Mouse (Mus musculus) adrenal gland, postnatal 14 days (tissue): ENCODE data around the gene Scpep1. TPM values are rescaled to one million over a fixed set of nuclear protein-coding genes. Genes with fewer than 3 reads are reported as not detected.
"Not testable (repeated sequence)": the region's sequence is repeated elsewhere in the genome, so short reads cannot be mapped to it uniquely, and the experiment has no call there.

ENCODE experiments used
- DNase-seq: peaks from one replicate; pipeline ENCODE4 v3.0.0; 2021; ENCODE audit warnings: mixed read lengths
- total RNA-seq: library from RNA; stranded (reverse); gene quantifications from 2 replicates; pipeline ENCODE4 v1.2.3, GENCODE M21; 2021

Gene Scpep1
- total RNA-seq, 1 experiment from 2014 or later = 141 TPM

DNA sequence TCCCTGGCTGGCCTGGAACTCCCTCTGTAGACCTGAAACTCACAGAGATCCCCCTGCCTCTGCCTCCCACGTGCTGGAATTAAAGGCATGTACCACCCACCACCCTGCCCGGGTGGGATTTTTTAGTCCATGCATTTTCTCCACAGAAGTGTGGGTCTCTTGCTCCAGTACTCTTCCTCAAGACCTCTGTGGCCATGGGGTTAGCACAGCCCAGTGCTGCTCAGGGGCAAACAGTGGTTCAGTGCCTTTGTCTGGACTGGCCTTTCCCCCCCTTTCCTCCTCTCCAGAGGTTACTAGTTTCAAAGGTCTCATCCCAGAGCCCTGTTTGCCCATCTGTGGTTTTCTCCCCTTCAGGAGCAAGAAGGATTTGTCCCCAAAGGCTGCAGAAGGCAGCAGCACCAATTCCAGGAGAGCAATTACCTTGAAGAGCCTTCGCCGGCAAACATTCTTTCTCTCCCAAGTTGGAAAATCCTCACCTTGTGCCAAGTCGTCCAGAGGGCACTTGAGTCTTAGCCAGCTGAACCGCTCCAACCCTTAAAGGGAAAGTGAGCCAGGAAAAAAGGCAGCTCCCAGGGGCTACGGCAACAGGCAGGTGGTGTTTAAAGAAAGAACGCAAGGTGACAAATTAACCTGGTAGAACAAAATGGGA lies 45.8 kb downstream of the Scpep1 start:
- peak; percentile 84 for DNase-seq

DNA sequence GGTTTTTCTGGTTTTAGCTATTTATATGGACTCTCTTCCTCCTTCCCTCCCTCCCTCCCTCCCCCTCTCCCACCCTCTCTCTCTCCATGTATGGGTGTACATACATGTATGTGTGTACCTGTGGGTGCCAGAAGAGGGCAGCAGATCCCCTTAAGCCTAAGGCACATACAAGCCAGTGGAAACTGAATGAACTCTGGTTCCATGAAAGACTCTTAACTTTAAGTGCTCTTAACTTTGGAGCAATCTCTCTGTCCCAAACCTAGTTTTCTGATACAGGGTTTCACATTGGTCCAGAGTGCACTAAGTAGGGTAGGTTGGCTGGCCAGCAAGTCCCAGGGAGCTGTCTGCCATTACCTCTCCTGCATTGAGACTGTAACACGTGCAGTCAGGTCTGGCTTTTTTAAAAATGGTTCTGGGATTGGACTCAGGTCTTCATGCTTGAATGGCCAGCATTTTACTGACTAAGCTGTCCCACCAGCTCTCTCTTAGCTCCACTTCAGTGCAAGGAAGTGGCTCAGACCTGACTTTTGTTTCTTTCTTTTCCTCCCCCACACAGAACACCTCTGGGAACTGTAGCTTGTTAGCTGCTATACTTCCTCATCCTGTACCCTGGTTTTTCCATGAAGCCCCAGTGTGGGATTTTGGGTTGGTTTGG lies 46.6 kb downstream of the Scpep1 start:
- peak; percentile 85 for DNase-seq

DNA sequence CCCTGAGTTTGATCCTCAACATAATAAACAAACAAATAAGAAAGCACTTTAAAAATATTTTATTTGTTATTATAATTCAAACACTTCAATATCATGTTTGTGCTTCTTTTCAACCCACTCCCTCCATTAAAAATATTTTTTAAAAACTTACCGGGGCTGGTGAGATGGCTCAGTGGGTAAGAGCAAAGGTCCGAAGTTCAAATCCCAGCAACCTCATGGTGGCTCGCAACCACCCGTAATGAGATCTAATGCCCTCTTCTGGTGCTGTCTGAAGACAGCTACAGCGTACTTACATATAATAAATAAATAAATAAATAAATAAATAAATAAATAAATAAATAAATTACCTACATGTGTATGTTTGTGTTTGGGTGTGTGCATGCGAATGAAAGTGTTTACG lies 47.4 kb downstream of the Scpep1 start:
- no peak for DNase-seq

DNA sequence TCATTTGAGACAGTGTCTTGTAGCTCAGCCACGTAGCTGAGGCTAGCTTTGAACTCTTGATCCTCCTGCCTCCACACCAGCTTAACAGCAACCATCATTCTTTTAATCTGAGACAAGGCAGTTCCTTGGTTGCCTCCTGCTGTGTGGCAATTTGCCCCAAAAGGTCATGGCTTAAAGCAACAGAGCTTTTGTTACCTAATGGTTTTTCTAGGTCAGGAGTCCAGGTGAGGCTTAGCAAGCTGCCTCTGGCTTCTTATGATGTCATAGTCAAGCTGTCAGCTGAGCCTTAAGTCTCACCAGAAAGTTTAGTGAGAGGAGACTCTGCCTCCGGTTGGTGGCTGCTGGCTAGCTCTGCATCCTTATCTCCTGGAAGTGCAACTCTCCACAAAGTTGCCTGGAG lies 49.6 kb downstream of the Scpep1 start:
- DNase-seq = peak; percentile 18

DNA sequence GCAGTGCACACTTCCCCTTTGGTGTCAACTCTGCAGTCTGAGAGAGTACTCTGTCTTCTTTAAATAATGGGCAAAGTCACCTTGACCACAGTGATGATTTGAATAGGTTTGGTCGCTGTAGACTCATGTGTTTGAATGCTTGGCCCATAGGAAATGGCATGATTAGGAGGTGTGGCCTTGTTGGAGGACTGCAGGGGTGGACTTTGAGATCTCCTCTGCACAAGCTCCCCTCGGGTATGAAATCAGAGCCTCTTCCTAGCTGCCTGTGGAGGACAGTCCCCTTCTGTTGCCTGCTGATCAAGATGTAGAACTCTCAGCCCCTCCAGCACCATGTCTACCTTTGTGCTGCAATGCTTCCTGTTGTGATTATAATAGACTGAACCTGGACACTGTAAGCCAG lies 51.2 kb downstream of the Scpep1 start:
- DNase-seq = no peak

DNA sequence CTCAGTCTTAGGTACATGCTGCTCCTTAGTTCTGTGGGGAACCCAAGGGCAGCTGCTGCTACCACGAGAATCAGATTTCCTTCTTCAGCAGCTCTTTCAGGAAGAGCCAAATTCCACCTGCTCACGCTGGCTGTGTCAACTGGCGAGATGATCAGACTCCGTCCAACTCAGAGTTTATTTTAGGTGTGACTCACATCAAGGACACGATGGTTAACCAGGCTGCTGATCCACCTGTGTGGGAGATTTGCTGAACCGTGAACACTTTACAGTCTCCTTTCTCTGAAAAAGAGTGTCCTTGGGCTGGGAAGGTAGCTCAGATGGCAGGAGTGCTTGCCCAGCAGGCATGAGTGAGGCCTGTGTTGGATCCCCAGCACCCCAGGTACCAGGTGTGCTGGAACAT lies 52.5 kb downstream of the Scpep1 start:
- no peak for DNase-seq

DNA sequence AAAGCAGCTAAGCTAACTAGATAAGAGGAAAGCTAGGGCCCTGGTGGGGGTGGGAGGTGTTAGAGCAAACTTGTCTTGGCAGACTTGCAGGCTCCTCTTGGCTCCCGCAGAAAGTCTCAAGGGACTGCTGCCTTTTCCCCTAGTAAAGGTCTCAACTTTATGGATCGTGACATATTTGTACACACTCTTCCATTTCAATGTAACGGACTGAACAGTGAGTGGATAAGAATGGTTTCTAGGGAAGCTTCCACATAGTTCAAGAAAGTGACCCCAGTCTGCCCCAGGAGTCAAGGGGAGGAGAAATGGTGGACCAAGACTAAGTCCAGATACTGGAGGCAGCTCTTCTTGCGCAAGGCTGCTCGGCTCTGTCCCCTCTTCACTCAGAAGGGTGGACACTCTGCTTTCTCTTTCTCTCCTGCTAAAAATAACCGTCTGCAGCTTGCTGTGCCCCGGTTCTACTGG lies 53.9 kb downstream of the Scpep1 start:
- peak; percentile 42 for DNase-seq

DNA sequence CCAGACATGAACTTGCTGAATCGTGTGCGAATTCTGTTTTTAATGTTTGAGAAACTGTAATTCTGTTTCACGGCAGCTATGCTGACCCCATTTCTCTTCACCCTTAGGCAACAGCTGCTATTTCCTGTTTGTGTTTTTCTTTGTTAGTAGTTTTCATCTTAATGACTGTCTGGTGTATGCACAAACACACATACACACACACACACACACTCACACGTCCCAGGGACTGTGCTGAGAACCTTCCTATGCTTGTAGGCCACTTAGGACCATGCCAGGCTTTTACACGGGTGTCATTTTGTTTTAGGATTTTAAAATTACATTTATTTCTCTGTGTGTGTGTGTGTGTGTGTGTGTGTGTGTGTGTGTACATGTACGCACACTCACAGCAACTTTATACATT lies 55.7 kb downstream of the Scpep1 start:
- no peak for DNase-seq

DNA sequence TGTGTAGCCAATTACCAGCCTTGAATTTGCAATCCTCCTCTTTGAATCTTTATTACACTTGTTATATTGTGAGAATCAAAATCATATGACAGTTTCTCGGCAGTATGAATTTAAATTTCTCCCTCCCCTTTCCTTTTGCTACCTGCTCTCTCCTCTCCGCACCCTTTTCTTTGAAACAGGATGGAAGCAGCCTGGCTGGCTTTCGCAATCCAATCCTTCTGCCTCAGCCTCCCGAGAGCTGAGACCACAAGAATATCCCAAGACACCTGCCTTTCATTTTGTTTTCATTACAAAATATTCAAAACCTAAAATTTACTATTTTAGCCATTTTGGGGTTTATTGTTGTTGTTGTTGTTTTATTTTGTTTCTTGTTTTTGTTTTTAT lies 56.9 kb downstream of the Scpep1 start:
- no peak for DNase-seq

DNA sequence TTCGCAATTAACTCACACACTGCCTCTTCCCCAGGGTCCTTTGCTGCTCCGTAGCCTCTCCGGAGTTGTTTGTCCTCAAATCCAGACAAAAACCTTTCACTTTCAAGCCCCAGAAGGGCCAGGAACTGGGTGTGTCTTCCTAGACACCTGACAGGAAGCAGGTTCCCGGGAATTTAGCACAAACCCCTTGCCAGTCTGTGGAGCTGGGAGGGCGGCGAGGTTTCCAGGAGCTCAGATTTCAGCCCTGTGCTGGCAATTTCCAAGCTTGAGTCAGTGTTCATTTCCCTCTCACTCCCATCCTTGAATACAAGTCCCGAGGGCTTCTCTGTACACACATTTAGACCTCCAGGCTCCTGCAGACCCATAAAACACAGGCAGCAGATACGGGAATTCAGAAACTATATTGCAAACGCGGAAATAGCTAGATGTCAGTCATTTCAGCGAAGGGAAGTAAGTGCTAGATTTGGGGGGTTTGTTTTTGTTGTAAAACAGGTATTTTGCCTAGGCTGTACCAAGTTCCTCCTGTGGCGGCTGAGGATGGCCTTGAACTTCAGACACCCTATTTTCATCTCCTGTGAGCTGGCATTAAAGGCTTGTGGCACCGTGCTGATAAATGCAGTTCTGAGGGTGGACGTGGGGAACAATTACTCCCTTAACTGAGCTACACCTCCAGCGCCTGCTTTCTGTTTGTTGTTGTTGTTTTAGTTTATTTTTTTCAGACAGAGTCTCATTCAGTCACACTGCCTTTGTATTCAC lies 57.5 kb downstream of the Scpep1 start:
- DNase-seq = peak; percentile 60

DNA sequence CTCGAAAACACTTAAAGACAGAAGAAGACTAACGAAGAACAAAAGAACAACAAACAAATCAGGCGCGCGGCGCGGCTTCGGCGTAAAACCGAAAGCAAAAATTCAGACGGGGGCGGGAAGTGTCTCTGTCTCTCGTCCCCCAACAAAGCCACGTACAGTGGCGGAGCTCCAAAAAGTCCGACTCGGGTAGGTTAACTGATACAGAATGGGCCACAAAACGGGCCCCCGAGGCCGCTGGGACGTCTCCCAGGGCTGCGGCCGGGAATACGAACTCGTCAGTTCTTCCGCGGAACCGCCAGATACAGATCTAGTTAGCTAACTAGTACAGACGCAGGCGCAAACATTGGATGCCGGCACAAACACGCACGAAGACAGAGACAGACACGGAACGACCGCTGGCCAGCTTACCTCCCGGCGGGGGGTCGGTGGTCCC lies 59.4 kb downstream of the Scpep1 start:
- not testable (repeated sequence) for DNase-seq

DNA sequence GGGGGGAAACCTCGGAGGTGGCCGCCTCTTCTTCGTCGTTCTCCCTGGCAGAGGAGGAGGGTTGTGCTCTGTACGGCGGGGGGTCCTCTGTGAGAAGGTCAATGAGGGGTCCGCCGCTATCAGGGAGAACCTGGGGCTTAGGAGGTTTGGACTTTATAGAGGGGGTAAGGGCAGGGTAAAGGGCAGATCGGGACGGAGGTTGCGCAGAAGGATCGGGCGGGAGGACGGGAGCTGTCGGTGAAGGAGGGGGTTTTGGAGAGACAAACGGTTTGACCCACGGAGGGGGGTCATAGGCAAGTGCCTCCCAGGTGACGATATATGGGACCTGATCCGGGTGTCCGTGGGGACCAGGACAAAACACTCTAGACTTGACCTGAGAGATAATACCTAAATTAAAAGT lies 60.0 kb downstream of the Scpep1 start:
- peak; percentile 44 for DNase-seq

DNA sequence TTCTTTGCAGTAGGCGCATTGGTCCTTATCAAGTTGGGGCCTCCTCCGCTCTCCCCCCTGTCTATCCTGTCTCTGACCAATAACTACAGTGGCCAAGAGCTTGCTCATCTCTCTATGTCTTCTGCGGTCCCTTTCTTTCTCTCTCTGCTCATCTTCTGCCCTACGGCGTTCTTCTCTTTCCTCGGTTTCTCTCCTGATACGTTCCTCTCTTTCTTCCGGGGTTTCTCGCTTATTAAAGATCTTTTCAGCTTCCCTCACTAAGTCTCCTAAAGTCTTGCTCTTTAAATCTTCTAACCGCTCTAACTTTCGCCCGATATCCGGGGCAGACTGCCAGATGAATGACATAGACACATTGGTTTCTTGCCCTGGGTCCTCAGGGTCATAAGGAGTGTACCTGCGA lies 61.0 kb downstream of the Scpep1 start:
- not testable (repeated sequence) for DNase-seq

DNA sequence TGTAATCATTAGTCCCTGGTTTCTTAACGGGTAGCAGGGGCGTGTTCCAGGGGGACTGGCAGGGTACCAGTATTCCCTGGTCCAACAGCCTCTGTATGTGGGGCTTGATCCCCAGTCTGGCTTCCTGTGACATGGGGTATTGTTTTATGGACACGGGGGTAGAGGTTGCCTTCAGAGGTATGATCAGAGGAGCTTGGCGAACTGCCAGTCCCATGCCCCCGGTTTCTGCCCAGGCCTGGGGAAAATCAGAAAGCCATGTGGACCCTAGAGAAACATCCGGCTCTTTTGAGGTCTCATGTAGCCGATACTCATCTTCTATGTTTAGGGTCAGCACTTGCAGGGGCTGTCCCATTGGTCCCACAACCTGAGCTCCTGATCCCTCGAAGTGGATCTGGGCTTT lies 61.8 kb downstream of the Scpep1 start:
- not testable (repeated sequence) for DNase-seq

DNA sequence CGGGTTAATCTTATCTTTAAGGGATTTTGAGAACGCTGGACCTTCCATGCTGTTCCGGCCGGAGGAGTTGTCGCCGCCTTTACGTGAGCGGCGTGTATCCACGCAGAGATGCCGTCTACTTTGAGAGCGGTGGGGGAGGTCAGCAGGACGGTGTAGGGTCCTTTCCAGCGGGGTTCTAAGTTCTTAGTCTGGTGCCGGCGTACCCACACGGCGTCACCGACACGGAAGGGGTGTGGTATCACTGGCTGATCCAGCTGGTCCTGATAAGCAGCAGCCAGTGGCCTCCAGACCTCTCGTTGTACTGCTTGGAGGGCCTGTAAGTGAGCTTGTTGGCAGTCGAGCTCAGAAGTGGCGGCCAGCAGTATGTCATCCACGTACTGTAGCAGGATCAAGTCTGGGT lies 62.5 kb downstream of the Scpep1 start:
- not testable (repeated sequence) for DNase-seq

DNA sequence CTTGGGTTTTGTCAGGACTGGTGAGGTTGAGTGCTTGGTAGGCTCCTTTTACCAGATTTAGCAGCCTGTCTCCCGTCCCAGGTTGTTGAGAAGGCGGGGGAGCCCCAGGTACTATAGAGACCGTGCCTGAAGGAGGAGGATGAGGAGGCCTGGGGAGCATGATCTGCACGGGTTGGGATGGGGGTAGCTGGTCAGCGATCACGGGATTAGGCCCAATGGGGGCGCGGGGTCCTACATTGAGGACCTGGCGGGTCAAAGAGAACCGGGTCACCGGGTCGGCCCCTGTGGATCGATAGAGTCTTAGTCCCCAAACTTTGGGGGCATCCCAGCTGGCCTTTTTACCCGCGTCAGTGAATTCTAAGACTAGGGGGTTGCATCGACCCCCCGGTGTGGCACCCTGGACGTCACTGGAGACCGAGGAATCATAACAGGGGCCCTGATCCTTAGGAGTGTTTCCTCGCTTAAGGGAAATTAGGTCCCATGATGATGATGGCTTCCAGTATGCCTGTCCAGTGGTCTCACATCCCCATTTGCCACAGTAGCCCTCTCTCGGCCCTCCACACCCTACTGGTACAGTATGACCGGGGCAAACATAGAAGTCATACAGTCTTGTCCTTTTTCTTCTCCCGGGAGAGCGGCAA lies 63.2 kb downstream of the Scpep1 start:
- DNase-seq = peak; percentile 40

DNA sequence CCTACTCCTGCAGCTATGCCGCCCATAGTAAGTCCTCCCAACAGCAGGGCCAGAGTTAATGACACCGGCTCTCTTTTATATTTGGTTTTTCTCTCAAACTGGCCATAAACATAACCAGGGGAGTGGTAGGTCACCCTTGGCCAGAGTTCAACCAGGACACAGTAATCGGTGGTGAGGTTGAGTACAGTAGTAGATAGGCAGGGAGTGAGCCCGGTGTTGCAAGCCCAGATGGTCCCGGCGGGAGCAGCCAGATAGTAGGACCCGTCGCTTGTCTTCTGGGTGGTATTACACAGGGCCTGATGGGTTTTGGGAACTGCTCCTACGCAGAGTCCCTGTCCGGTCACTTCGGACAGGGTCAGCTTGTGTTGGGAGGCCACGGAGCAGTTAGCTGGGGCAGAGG lies 63.8 kb downstream of the Scpep1 start:
- DNase-seq = peak; percentile 20

DNA sequence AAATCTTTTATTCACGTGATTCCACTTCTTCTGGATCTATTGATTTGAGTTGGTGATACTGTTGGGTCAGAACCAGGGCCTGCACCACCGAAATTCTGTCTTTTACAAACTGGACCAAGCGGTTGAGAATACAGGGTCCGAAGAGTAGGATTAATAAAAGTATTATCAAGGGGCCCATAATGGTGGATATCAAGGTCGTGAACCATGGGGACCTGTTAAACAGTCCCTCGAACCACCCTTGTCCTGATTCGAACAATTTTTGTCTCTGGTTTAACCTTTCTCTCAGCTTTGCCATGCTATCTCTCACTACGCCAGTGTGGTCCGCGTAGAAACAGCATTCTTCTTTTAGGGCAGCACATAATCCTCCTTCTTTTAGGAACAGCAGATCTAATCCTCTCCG lies 64.4 kb downstream of the Scpep1 start:
- not testable (repeated sequence) for DNase-seq

DNA sequence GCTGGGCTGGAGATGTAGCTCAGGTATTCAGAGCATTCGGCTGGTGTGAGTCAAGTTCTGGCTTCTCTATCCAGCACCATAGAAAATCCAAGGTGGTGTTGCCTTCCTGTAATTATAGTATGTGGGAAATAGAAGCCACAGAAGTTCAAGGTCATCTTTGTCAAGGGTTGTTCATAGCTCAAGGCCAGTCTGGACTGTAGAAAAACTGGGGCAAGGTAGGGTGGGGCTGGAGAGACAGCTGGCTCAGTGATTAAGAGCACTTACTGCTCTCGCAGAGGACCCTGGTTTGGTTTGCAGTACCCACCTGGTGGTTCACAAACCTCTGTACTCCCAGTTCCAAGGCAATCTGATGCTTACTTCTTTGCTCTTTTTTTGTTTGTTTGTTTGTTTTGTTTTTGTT lies 66.3 kb downstream of the Scpep1 start:
- DNase-seq = no peak

DNA sequence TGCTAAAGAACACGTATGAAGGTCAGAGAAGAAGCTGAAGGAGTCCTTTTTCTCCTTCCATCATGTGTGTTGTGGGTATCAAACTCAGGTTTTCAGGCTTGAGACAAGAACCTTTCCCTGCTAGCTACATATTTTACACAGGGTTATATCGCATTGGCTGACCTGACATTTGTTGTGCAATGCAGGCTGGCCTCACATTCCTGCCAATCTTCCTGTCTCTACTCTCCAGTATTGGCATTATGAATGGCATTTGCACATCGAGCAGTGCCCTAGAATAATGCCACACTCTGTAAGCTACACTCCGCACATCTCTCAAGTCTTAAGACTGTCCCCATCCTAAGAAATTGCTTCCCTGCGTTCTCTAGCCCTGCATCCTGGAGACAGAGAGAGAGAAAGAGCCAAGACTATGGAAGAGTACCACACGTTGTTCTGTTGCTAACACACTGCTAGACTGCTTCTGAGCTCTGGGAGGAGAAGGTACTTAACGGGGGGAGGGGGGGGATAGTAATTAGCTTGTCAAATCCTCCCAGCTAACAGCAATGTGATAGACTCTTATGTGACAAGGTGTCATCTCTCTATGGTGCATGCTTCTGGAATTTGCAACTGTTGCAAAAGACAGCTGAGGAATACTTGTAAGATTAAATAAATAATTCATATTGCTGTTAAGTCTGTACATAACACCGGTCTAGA lies 70.7 kb downstream of the Scpep1 start:
- DNase-seq = peak; percentile 46

DNA sequence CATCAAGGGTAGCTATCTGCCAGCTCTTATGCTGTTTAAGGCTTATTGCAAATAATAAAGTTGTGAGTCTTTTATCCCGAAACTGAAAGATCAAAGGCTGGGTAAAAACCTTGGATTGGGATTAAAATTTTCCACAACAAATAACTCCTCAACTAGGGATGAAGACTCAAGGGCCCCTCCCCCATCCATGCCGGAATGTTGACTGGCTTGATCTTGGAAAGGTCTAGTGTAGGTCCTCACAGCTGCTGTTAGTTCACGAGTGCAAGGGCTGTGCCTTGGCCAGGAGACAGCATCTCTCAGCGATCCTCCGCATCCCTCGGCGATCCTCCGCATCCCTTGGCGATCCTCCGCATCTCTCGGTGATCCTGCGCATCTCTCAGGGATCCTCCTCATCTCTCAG lies 77.3 kb downstream of the Scpep1 start:
- no peak for DNase-seq
